Mouse (Mus musculus) adrenal gland, adult 2 months (tissue): ENCODE results near the gene Apod. TPM values are rescaled to one million over a fixed set of nuclear protein-coding genes. Genes with fewer than 3 reads are reported as not detected.

ENCODE experiments used
- DNase-seq: peaks from one replicate; pipeline ENCODE4 v3.0.0; 2021
- microRNA-seq, 2 experiments: library from miRNA; unstranded; fragments of <30 nt; microRNA quantifications; one replicate each; pipeline ENCODE4 v1.2.0; 2021
- polyA plus RNA-seq: library from polyadenylated mRNA; depleted of rRNA; stranded (reverse); fragments of >200 nt; gene quantifications from 2 replicates; pipeline ENCODE4 v1.2.3, GENCODE M21; 2012; rRNA removed
- total RNA-seq, 2 experiments: library from RNA; stranded (reverse); gene quantifications; 2 replicates each; pipeline ENCODE4 v1.2.3; 2021

The Apod gene
- total and polyA plus RNA-seq, 3 experiments = 0.64 to 12.3 (median 8.0) TPM

DNA sequence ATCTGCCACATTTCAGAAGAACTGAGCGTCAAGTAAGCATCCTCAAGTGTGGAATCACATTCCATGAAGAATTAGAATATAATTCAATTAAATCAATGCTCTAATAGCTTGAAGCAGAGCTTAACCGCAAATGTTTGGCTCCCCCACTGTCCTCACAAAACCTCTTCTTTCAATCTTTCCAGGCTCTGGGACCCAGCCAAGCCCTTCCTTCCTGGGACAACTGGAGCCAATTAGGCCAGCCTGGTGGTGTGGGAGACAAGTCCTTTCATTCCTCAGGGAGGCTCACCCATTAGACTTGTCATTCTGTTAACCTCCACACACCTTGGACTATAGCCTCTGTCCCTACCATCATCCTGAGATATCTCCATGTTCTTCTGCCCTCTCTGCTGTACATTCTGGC is 32.6 kb downstream of the Apod start:
- no peak for DNase-seq

GRCm38 (mm10) chr16:31280176-31280575 is 34.4 kb downstream of the Apod start:
- DNase-seq = no peak

- peak; percentile 34 for DNase-seq
Measured at GRCm38 (mm10) chr16:31278581-31278980, 36.0 kb downstream of the Apod start.

DNA sequence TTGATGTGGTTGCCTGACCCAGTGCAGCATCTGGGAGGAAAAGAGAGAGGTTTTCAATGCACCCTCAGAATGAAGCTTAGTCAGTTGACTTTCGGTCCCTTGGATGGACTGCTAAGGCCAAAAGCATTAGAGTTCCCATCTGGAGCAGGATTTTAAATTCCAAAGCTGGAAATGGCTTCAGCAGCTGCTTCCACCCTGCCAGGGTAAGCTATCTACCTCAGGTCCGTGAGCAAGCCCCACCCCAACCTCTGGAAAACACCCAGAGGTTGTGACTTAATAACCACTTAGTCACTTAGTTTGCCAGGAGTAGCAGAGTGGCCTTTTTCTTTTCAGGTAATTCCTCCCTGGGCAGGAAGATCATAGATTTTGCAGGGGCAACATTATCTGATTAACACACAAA is 36.5 kb downstream of the Apod start:
- no peak for DNase-seq

DNA sequence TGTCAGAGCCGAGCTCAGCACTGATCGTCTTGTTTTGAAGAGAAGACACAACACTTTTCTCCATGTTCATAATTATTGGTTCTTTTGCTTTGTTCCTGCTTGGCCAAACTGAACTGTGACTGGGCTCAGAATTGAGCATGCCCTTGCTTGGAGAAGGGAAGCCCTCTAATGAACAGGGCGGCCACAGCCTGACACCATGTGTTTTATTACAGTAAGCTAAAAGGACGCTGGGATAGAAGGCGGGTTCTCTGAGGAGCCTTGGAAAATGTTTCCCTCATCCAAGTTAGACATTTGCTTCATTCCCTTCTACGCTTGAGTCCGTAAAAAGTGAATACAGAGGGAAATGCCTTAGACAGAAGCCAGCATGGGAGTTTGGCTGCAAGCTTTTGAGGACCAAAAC is 37.6 kb downstream of the Apod start:
- DNase-seq = no peak

- peak; percentile 83 for DNase-seq
Measured at GRCm38 (mm10) chr16:31276539-31276938, 38.1 kb downstream of the Apod start.

- DNase-seq = peak; percentile 96
Measured at GRCm38 (mm10) chr16:31274674-31275460, 39.7 kb downstream of the Apod start, which contains the start of gene Ppp1r2. TSS of gene Ppp1r2 (minus strand) at chr16:31275277.

DNA sequence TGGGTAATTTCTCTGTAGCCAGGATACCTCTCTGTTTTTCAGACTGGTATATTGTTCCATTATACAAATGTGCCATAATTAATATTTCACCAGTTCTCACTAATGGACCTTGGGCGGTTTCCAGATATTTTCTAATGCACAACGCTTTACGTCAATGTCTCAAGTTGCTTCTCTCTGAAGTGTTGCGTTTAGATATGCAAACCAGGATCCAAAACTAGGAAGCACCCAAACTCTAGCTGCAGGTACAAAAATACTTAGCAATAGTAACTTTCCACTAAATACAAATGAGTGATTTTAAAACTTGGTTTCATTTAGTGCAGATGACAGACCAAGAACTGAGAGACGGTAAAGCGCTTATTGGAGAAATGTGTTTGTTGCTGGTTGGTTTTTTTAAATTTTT is 40.5 kb downstream of the Apod start:
- DNase-seq = no peak

DNA sequence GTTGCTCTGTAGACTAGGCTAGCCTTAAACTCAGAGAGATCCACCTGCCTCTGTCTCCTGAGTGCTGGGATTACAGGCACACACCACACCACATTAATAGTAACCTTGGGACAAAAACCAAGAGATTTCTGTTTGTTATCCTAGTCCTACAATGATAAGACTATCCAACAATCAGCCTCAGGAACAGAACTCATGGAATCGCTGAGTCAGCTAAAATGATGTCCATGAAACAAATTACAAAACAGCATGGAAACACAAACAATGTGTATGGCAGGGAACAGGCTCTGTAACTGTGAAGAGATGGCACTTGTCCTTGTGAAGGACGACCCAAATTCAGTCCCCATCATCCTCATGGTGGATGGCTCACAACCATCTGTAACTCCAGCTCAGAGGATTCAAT is 47.9 kb downstream of the Apod start:
- no peak for DNase-seq

DNA sequence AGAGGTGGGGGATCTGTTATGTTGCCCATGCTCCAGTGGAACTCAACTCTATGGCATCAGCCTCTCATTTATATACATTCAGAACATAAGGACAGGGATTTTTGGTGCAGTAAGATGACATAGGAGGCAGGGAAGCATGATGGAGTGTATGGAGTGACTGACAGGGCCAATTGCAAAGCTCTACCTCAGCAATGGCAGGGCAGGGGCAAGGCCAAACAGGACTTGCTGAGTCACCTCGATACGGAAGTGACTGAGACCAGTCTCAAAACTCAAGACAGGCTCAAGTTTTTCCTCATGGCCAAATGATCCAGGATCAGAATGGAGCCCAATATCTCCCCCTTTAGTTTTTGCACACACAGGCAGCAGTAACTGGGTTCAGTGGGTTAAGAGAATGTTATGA is 58.5 kb downstream of the Apod start:
- peak; percentile 53 for DNase-seq

GRCm38 (mm10) chr16:31255685-31256084 is 58.9 kb downstream of the Apod start:
- DNase-seq = no peak

DNA sequence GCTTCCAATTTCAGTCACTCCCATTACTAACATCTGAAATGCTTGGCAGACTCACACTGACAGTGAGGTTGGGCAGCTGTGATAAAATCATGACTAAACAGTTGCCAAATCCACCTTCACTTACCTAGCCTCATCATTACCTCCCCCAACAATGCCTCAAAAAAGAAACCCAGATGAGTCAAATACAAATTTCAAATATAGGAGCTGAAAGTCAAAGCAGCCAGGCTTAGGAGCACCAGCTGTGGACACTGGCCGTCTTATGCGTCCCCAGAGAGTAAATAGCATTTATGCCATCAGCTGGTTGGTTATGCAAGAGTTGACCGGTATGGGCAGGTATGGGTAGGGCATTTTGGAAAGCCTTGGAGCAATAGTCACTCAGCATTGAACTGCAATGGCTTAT is 65.2 kb downstream of the Apod start:
- DNase-seq = no peak

- DNase-seq = no peak
Measured at GRCm38 (mm10) chr16:31248717-31249116, 65.9 kb downstream of the Apod start.

GRCm38 (mm10) chr16:31247442-31247841 is 67.2 kb downstream of the Apod start:
- DNase-seq = no peak

Small RNA genes lying within 50 kb of the gene (microRNA-seq; reads per million reads assigned to microRNA genes)
- gene Gm27415 = 0 reads per million in 2 experiments

Other genes starting within 250 kb of the Apod start
- 10 to 100 TPM; 12.7 to 14.1 TPM for gene Xxylt1, start 233.4 kb downstream of the Apod start, total RNA-seq
- 26.1 and 28.9 TPM in 2 replicates for gene Xxylt1, start 233.4 kb downstream of the Apod start, polyA plus RNA-seq
- gene Acap2, start 113.6 kb downstream of the Apod start, total RNA-seq = 10 to 100 TPM; 31.9 to 40.2 TPM
- 8.3 and 9.6 TPM in 2 replicates for gene Acap2, start 113.6 kb downstream of the Apod start, polyA plus RNA-seq
- gene Ppp1r2, start 39.5 kb downstream of the Apod start, total RNA-seq = 10 to 100 TPM; 71.5 to 82.0 TPM
- 75.9 and 81.2 TPM in 2 replicates for gene Ppp1r2, start 39.5 kb downstream of the Apod start, polyA plus RNA-seq
- gene Bdh1, start 107.5 kb upstream of the Apod start, total RNA-seq = 10 to 100 TPM in 1 of 2 experiments, 1 to 10 TPM in 1; 4.1 to 21.7 TPM
- 2.4 and 2.9 TPM in 2 replicates for gene Bdh1, start 107.5 kb upstream of the Apod start, polyA plus RNA-seq